Mouse (Mus musculus): Measurements from ENCODE around the gene Tcf7l2. TPM values are rescaled to one million over a fixed set of nuclear protein-coding genes. Genes with fewer than 3 reads are reported as not detected.

Tcf7l2 gene
- polyA plus RNA-seq, 1 experiment from 2014 or later, result 76.8 TPM

GRCm38 (mm10) chr19:55719083-55719482 lies 22.5 kb upstream of the Tcf7l2 start:
- 54% methylated on average over 6 of the region's 6 CpGs for WGBS
- 0 out of 2 replicates have a peak, but pooled peaks have one; percentile 20 for ATAC-seq (ENCODE audit: insufficient read depth, low FRiP score)
- H3K4me2 ChIP-seq (ENCODE audit: low read depth, low read length), result no peak overlapping the region

GRCm38 (mm10) chr19:55719524-55720408 lies 21.9 kb upstream of the Tcf7l2 start:
- peak; percentile 55; the same call in 1 of the 2 replicates for ATAC-seq (ENCODE audit: insufficient read depth, low FRiP score)
- H3K27me3 ChIP-seq (ENCODE audit: control insufficient read depth, insufficient read depth, low read length), result no peaks in the 10 kb centered on the region
- H3K36me3 ChIP-seq (ENCODE audit: control insufficient read depth, insufficient read depth, low read length), result no peaks in the 10 kb centered on the region
- H3K4me2 ChIP-seq (ENCODE audit: low read depth, low read length), result no peak overlapping the region
- no peaks in the 10 kb centered on the region for H3K9me3 ChIP-seq (replicated peaks; ENCODE audit: control insufficient read depth, low read length)
- H3K27ac ChIP-seq (ENCODE audit: low read length), result peak overlapping the region; percentile 30; the same call in 1 of the 2 replicates
- no peak overlapping the region for H3K4me3 ChIP-seq (replicated peaks; ENCODE audit: low read length)
- 65% methylated on average over 20 of the region's 20 CpGs for WGBS
- no peak overlapping the region for H3K9ac ChIP-seq (ENCODE audit: low read length)
- H3K4me1 ChIP-seq (ENCODE audit: control insufficient read depth, insufficient read depth, low read length), result no peaks in the 10 kb centered on the region; the same call in 1 of the 2 replicates

More at GRCm38 (mm10) chr19:55719083-55719482, 22.5 kb upstream of the Tcf7l2 start:
- Histone ChIP-seq H3K36me3 (ENCODE audit: control insufficient read depth, insufficient read depth, low read length) (no peaks in the 10 kb centered on the region), H3K9me3 (replicated peaks; ENCODE audit: control insufficient read depth, low read length) (no peaks in the 10 kb centered on the region), H3K4me3 (replicated peaks; ENCODE audit: low read length) (no peak overlapping the region), H3K27me3 (ENCODE audit: control insufficient read depth, insufficient read depth, low read length) (no peaks in the 10 kb centered on the region), H3K27ac (ENCODE audit: low read length) (0 out of 2 replicates have a peak overlapping the region, but pooled peaks have one; percentile 30), H3K9ac (ENCODE audit: low read length) (no peak overlapping the region), H3K4me1 (ENCODE audit: control insufficient read depth, insufficient read depth, low read length) (no peaks in the 10 kb centered on the region; the same call in 1 of the 2 replicates)

- no peaks in the 10 kb centered on the region; the same call in 1 of the 2 replicates for H3K4me1 ChIP-seq (ENCODE audit: control insufficient read depth, insufficient read depth, low read length)
- H3K36me3 ChIP-seq (ENCODE audit: control insufficient read depth, insufficient read depth, low read length), result no peaks in the 10 kb centered on the region
- H3K4me2 ChIP-seq (ENCODE audit: low read depth, low read length), result no peak overlapping the region
- ATAC-seq (ENCODE audit: insufficient read depth, low FRiP score), result no peak
- H3K27ac ChIP-seq (ENCODE audit: low read length), result no peak overlapping the region
- no peaks in the 10 kb centered on the region for H3K27me3 ChIP-seq (ENCODE audit: control insufficient read depth, insufficient read depth, low read length)
- no peak overlapping the region for H3K9ac ChIP-seq (ENCODE audit: low read length)
- WGBS, result 70% methylated on average over 16 of the region's 16 CpGs
- H3K9me3 ChIP-seq (replicated peaks; ENCODE audit: control insufficient read depth, low read length), result no peaks in the 10 kb centered on the region
- H3K4me3 ChIP-seq (replicated peaks; ENCODE audit: low read length), result no peak overlapping the region
Observed at GRCm38 (mm10) chr19:55720409-55721092, 21.1 kb upstream of the Tcf7l2 start.

DNA sequence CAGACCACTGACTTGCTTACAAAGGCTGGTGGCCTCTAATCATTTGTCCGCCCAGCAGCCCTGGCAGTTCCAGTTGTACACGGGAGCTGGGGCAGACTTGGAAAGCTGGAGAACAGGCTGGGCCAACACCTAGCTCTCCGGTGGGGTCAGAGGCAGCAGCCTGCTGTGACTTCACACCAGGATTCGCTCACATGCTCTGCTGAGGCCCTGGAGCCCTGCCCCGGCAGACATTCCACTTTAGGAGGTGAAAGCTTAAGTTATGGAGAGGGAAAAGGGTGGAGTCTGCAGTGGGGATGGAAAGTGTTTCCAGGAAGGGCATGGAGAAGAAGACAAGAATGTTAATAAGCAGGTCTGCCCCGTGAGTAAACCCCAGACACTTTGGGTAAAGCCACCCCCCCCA lies 19.2 kb upstream of the Tcf7l2 start:
- WGBS, result 26% methylated on average over 6 of the region's 6 CpGs
- Histone ChIP-seq H3K27ac (ENCODE audit: low read length) (peak overlapping the region; percentile 61; the same call in 1 of the 2 replicates), H3K9ac (ENCODE audit: low read length) (no peak overlapping the region)

DNA sequence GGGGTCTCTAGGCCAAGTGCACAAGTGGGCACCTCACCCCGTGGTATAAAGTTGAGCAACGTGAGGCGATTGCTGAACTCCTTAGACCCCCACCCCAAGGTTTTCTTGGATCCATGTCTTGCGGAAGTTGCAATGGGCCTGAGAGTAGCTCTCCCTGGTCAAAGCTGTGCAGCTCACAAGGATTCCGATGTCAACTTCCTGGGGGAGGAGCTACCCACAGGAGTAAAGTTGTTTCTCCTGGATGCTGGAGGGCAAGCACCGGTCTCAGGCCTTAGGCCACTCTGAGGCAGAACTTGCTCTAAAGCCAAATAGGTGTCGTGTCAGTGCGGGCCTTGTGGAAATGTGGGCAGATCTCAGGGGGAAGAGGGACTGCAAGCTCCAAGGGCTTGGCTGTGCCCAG lies 12.2 kb upstream of the Tcf7l2 start:
- H3K27me3 ChIP-seq (ENCODE audit: control insufficient read depth, insufficient read depth, low read length), result no peaks in the 10 kb centered on the region
- WGBS, result 75% methylated on average over 8 of the region's 8 CpGs
- peaks cover 10% of the 10 kb centered on the region; the same call in 1 of the 2 replicates for H3K4me1 ChIP-seq (ENCODE audit: control insufficient read depth, insufficient read depth, low read length)
- ATAC-seq (ENCODE audit: insufficient read depth, low FRiP score), result no peak
- H3K9me3 ChIP-seq (replicated peaks; ENCODE audit: control insufficient read depth, low read length), result no peaks in the 10 kb centered on the region
- H3K9ac ChIP-seq (ENCODE audit: low read length), result no peak overlapping the region
- H3K4me3 ChIP-seq (replicated peaks; ENCODE audit: low read length), result no peak overlapping the region
- no peak overlapping the region for H3K4me2 ChIP-seq (ENCODE audit: low read depth, low read length)
- no peak overlapping the region for H3K27ac ChIP-seq (ENCODE audit: low read length)
- no peaks in the 10 kb centered on the region for H3K36me3 ChIP-seq (ENCODE audit: control insufficient read depth, insufficient read depth, low read length)

More for the DNA sequence above, 19.2 kb upstream of the Tcf7l2 start:
- H3K4me2 ChIP-seq (ENCODE audit: low read depth, low read length), result no peak overlapping the region
- no peaks in the 10 kb centered on the region for H3K27me3 ChIP-seq (ENCODE audit: control insufficient read depth, insufficient read depth, low read length)
- ATAC-seq (ENCODE audit: insufficient read depth, low FRiP score), result no peak
- no peaks in the 10 kb centered on the region for H3K9me3 ChIP-seq (replicated peaks; ENCODE audit: control insufficient read depth, low read length)
- H3K36me3 ChIP-seq (ENCODE audit: control insufficient read depth, insufficient read depth, low read length), result no peaks in the 10 kb centered on the region
- H3K4me1 ChIP-seq (ENCODE audit: control insufficient read depth, insufficient read depth, low read length), result no peaks in the 10 kb centered on the region; the same call in 1 of the 2 replicates
- H3K4me3 ChIP-seq (replicated peaks; ENCODE audit: low read length), result no peak overlapping the region

DNA sequence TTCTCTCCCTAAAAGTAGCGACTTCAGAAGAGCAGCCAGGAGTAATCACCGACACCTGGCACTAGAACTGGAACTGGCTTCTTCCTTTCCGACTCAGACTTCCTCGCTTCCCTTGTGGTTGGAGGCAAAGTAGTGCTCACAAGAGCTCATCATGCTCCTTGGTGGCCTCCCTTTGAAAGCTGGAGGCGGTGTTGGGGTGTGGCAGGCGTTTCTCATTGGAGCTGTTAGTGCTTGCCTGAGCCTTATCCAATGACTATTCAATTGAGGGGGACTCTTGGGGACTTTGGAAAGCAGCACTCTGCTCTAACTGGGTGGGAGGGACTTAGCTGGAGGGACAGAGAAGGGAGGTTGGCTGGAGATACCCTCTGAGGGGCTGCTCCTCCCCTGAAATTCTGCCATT lies 9.1 kb upstream of the Tcf7l2 start:
- Histone ChIP-seq H3K4me1 (ENCODE audit: control insufficient read depth, insufficient read depth, low read length) (peaks cover 10% of the 10 kb centered on the region; the same call in 1 of the 2 replicates), H3K36me3 (ENCODE audit: control insufficient read depth, insufficient read depth, low read length) (no peaks in the 10 kb centered on the region), H3K27me3 (ENCODE audit: control insufficient read depth, insufficient read depth, low read length) (no peaks in the 10 kb centered on the region), H3K4me2 (ENCODE audit: low read depth, low read length) (no peak overlapping the region), H3K9me3 (replicated peaks; ENCODE audit: control insufficient read depth, low read length) (no peaks in the 10 kb centered on the region), H3K27ac (ENCODE audit: low read length) (peak overlapping the region; percentile 66), H3K4me3 (replicated peaks; ENCODE audit: low read length) (no peak overlapping the region), H3K9ac (ENCODE audit: low read length) (no peak overlapping the region)
- 44% methylated on average over 6 of the region's 6 CpGs for WGBS
- ATAC-seq (ENCODE audit: insufficient read depth, low FRiP score), result peak; percentile 73

DNA sequence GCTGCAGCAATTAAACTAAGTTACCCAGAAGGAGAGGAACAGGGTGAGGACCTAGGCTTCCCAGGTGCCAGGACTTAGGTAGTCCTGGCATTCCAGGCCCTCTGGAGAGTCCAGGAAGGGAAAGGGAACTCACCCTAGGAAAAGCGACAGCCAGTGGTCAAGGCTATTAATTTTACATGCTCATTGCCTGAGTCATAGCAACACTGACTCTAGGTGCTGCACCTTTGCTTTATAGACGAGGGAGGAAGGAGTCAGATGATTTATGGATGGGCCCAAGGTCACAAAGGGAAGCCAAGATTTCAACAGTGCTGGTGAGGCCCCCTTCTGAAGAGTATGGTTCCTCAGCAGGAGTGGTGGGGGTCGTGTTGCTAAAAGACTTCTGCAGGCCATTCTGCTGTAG lies 8.6 kb upstream of the Tcf7l2 start:
- Histone ChIP-seq H3K4me2 (ENCODE audit: low read depth, low read length) (no peak overlapping the region), H3K4me3 (replicated peaks; ENCODE audit: low read length) (no peak overlapping the region), H3K9me3 (replicated peaks; ENCODE audit: control insufficient read depth, low read length) (no peaks in the 10 kb centered on the region), H3K27me3 (ENCODE audit: control insufficient read depth, insufficient read depth, low read length) (no peaks in the 10 kb centered on the region), H3K9ac (ENCODE audit: low read length) (no peak overlapping the region), H3K4me1 (ENCODE audit: control insufficient read depth, insufficient read depth, low read length) (peaks cover 10% of the 10 kb centered on the region; the same call in 1 of the 2 replicates), H3K36me3 (ENCODE audit: control insufficient read depth, insufficient read depth, low read length) (no peaks in the 10 kb centered on the region), H3K27ac (ENCODE audit: low read length) (peak overlapping the region; percentile 66)
- 25% methylated on average over 3 of the region's 3 CpGs for WGBS
- ATAC-seq (ENCODE audit: insufficient read depth, low FRiP score), result peak; percentile 65; the same call in 1 of the 2 replicates

DNA sequence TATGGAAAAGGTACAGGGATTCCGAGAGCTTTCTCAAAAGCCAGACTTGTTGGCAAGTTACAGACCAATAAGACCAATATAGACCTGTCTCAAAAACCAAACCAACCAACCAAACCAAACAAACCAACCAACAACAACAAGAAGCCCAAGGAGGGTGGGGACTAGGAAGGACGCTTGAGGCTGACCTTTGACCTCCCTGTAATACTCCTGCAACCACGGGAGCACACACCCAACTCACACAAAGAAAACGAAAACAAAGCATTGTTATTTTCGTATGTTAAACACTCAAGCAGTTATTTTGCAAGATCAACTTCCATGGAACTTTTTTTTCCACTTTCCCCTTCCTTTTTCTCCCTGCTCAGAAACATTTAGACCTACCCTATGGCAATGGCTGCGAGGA lies 5.6 kb upstream of the Tcf7l2 start:
- Histone ChIP-seq H3K27me3 (ENCODE audit: control insufficient read depth, insufficient read depth, low read length) (no peaks in the 10 kb centered on the region), H3K27ac (ENCODE audit: low read length) (no peak overlapping the region), H3K4me3 (replicated peaks; ENCODE audit: low read length) (no peak overlapping the region), H3K36me3 (ENCODE audit: control insufficient read depth, insufficient read depth, low read length) (no peaks in the 10 kb centered on the region), H3K4me2 (ENCODE audit: low read depth, low read length) (no peak overlapping the region), H3K9me3 (replicated peaks; ENCODE audit: control insufficient read depth, low read length) (no peaks in the 10 kb centered on the region), H3K9ac (ENCODE audit: low read length) (no peak overlapping the region), H3K4me1 (ENCODE audit: control insufficient read depth, insufficient read depth, low read length) (peaks cover 14% of the 10 kb centered on the region)
- no peak for ATAC-seq (ENCODE audit: insufficient read depth, low FRiP score)
- WGBS, result 56% methylated on average over 6 of the region's 6 CpGs

GRCm38 (mm10) chr19:55739713-55740112 lies 1.9 kb upstream of the Tcf7l2 start:
- H3K4me3 ChIP-seq (replicated peaks; ENCODE audit: low read length), result no peak overlapping the region
- H3K27ac ChIP-seq (ENCODE audit: low read length), result no peak overlapping the region
- H3K4me2 ChIP-seq (ENCODE audit: low read depth, low read length), result no peak overlapping the region
- peaks cover 4% of the 10 kb centered on the region; the same call in 1 of the 2 replicates for H3K4me1 ChIP-seq (ENCODE audit: control insufficient read depth, insufficient read depth, low read length)
- H3K9ac ChIP-seq (ENCODE audit: low read length), result no peak overlapping the region
- no peaks in the 10 kb centered on the region for H3K36me3 ChIP-seq (ENCODE audit: control insufficient read depth, insufficient read depth, low read length)
- no peaks in the 10 kb centered on the region for H3K9me3 ChIP-seq (replicated peaks; ENCODE audit: control insufficient read depth, low read length)
- no peaks in the 10 kb centered on the region for H3K27me3 ChIP-seq (ENCODE audit: control insufficient read depth, insufficient read depth, low read length)
- ATAC-seq (ENCODE audit: insufficient read depth, low FRiP score), result no peak
- 31% methylated on average over 4 of the region's 4 CpGs for WGBS

Data from stomach, embryonic 16.5 days (tissue).